Mouse (Mus musculus): ENCODE data around the gene Satb2. TPM values are rescaled to one million over a fixed set of nuclear protein-coding genes. Genes with fewer than 3 reads are reported as not detected.

Gene Satb2
- polyA plus RNA-seq, 1 experiment from 2014 or later, result 1.1 TPM

DNA sequence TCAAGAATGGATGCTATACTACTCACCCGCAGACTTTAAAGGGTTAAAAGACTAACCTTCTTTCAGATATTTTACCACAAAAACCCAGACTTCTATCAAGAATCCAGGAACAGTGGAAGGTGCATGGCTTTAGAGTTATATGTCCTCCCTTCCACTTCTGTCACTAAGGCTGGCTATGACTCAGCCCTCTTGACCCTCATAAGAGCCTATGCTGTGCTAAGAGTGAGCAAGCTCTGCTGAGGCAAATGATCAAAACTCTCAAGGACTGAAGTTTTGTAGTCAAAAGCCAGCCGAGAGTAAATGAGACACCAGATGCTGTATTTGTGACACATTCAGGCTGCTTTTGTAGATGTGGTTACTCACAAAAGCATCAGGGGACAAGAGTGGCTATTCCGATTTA is 81.8 kb downstream of the Satb2 start:
- Histone ChIP-seq H3K4me3 (ENCODE audit: low read depth, low read length) (no peak overlapping the region), H3K36me3 (ENCODE audit: control insufficient read depth, insufficient read depth, low read length) (no peaks in the 10 kb centered on the region), H3K9ac (replicated peaks; ENCODE audit: low read depth, low read length) (no peak overlapping the region), H3K4me2 (replicated peaks; ENCODE audit: low read depth, low read length) (no peak overlapping the region), H3K9me3 (ENCODE audit: control insufficient read depth, low read depth, low read length) (no peaks in the 10 kb centered on the region), H3K27ac (ENCODE audit: low read length) (no peak overlapping the region), H3K27me3 (ENCODE audit: control insufficient read depth, insufficient read depth, low read length) (no peaks in the 10 kb centered on the region), H3K4me1 (ENCODE audit: control insufficient read depth, insufficient read depth, low read length) (no peaks in the 10 kb centered on the region)
- ATAC-seq (ENCODE audit: insufficient number of reproducible peaks, insufficient read depth, low FRiP score, low read depth), result no peak
- WGBS, result 91% methylated on average over 3 of the region's 3 CpGs

DNA sequence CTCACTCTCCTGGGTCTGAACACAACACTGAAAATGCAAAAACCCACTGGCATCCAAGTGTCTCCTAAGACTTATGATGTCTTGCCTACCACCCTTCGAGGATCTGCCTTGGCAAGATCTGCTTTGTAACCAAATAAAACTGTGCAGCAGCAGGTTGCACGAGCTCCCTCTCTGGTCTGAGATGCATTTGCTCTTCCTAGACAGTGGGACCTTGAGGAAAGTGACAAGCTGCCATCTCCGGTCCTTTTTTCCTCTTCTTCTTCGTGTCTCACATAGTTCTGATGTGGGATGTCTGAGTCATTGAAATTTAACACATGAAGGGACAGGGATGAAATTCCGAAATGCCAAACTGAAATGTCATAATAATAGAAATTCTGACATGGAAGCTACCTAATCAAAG is 85.7 kb downstream of the Satb2 start:
- Histone ChIP-seq H3K4me3 (ENCODE audit: low read depth, low read length) (no peak overlapping the region), H3K36me3 (ENCODE audit: control insufficient read depth, insufficient read depth, low read length) (no peaks in the 10 kb centered on the region), H3K4me1 (ENCODE audit: control insufficient read depth, insufficient read depth, low read length) (no peaks in the 10 kb centered on the region), H3K4me2 (replicated peaks; ENCODE audit: low read depth, low read length) (no peak overlapping the region), H3K27me3 (ENCODE audit: control insufficient read depth, insufficient read depth, low read length) (no peaks in the 10 kb centered on the region), H3K9ac (replicated peaks; ENCODE audit: low read depth, low read length) (no peak overlapping the region), H3K27ac (ENCODE audit: low read length) (no peak overlapping the region), H3K9me3 (ENCODE audit: control insufficient read depth, low read depth, low read length) (no peaks in the 10 kb centered on the region)
- no peak for ATAC-seq (ENCODE audit: insufficient number of reproducible peaks, insufficient read depth, low FRiP score, low read depth)
- 82% methylated on average over 5 of the region's 5 CpGs for WGBS

DNA sequence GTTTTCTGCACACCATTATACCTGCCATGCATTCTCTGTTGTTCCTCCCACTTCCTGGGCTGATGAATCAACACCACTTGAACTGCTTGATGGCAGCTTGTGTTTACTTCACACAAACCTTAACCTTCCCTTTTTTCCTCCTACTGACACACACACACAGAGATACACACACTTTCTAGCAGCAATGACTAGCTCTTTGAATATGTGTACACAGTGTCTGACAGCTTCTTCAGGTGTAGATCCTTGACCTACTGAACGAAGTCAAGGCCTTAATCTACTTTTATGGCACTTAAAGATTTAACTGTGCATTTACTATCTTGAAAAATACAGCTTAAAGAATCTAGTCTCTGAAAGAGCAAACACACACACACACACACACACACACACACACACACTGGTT is 89.5 kb downstream of the Satb2 start:
- Histone ChIP-seq H3K4me1 (ENCODE audit: control insufficient read depth, insufficient read depth, low read length) (no peaks in the 10 kb centered on the region), H3K9ac (replicated peaks; ENCODE audit: low read depth, low read length) (no peak overlapping the region), H3K4me3 (ENCODE audit: low read depth, low read length) (no peak overlapping the region), H3K27me3 (ENCODE audit: control insufficient read depth, insufficient read depth, low read length) (no peaks in the 10 kb centered on the region), H3K36me3 (ENCODE audit: control insufficient read depth, insufficient read depth, low read length) (no peaks in the 10 kb centered on the region), H3K4me2 (replicated peaks; ENCODE audit: low read depth, low read length) (no peak overlapping the region), H3K9me3 (ENCODE audit: control insufficient read depth, low read depth, low read length) (no peaks in the 10 kb centered on the region), H3K27ac (ENCODE audit: low read length) (no peak overlapping the region)
- 59% methylated on average over 1 of the region's 1 CpGs for WGBS
- no peak for ATAC-seq (ENCODE audit: insufficient number of reproducible peaks, insufficient read depth, low FRiP score, low read depth)

DNA sequence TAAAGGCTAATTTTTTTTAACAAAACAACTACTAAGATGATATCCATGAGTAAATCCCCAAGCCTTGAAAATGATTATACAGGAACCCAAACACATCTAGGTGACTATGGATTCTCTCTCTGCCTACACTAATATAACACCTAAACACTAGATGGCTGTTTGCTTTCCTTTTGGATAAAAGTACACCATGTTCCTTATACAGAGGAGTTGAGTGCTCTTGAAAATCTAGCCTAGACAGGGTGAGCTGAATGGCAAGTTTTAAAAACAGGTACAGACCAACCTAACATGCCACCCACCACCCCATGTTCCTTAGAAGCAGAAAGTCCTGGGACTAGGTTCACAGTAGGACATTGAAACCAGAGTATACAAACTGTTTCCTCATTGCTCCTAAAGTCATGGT is 90.9 kb downstream of the Satb2 start:
- ATAC-seq (ENCODE audit: insufficient number of reproducible peaks, insufficient read depth, low FRiP score, low read depth), result no peak

DNA sequence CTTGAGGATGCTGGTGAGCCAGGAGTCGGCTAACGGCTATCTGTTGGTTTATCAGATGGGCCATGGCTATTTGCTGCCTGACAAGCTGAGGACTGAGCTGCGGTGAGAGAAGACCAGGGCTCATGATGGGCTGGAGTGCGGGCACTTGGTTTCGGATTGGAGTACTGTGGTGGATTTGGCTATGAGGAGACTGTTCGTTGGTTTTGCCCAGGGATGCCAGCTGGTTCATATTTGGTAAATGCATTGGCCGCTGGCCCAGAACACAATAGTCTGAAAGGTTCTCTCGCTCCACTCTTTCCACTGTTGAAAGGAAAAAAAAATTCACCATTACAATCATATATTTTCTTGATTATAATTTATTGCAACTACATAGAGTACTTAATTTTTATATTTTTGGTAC is 107.0 kb downstream of the Satb2 start:
- no peak for ATAC-seq (ENCODE audit: insufficient number of reproducible peaks, insufficient read depth, low FRiP score, low read depth)
- Histone ChIP-seq H3K4me3 (ENCODE audit: low read depth, low read length) (no peak overlapping the region), H3K4me2 (replicated peaks; ENCODE audit: low read depth, low read length) (no peak overlapping the region), H3K9me3 (ENCODE audit: control insufficient read depth, low read depth, low read length) (no peaks in the 10 kb centered on the region), H3K4me1 (ENCODE audit: control insufficient read depth, insufficient read depth, low read length) (no peaks in the 10 kb centered on the region), H3K27me3 (ENCODE audit: control insufficient read depth, insufficient read depth, low read length) (no peaks in the 10 kb centered on the region), H3K9ac (replicated peaks; ENCODE audit: low read depth, low read length) (no peak overlapping the region), H3K27ac (ENCODE audit: low read length) (no peak overlapping the region), H3K36me3 (ENCODE audit: control insufficient read depth, insufficient read depth, low read length) (no peaks in the 10 kb centered on the region; the same call in 1 of the 2 replicates)
- WGBS, result 91% methylated on average over 8 of the region's 8 CpGs

More for the DNA sequence above, 90.9 kb downstream of the Satb2 start:
- no peak overlapping the region for H3K4me3 ChIP-seq (ENCODE audit: low read depth, low read length)
- no peak overlapping the region for H3K27ac ChIP-seq (ENCODE audit: low read length)
- H3K9ac ChIP-seq (replicated peaks; ENCODE audit: low read depth, low read length), result no peak overlapping the region
- no peaks in the 10 kb centered on the region for H3K9me3 ChIP-seq (ENCODE audit: control insufficient read depth, low read depth, low read length)
- no peaks in the 10 kb centered on the region for H3K27me3 ChIP-seq (ENCODE audit: control insufficient read depth, insufficient read depth, low read length)
- no peak overlapping the region for H3K4me2 ChIP-seq (replicated peaks; ENCODE audit: low read depth, low read length)
- no peaks in the 10 kb centered on the region for H3K4me1 ChIP-seq (ENCODE audit: control insufficient read depth, insufficient read depth, low read length)
- no peaks in the 10 kb centered on the region for H3K36me3 ChIP-seq (ENCODE audit: control insufficient read depth, insufficient read depth, low read length)

DNA sequence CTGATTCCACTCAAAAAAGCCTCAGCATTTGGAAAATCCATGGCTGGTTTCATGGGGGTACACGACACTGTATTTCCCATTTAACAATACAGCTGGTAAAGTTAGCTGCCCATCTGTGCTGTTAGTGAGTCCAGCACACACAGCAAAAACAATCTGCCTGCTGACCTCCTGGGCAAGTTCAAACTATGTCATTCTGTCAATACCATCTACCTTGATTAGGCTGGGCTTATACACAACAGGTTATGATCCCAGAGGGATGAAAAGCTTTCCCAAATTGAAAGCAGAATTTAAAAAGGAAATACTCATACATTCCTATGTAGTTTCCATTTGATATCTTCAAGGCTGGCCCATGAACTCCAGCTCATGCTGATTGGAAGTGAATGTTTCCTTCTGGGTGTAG is 113.2 kb downstream of the Satb2 start:
- ATAC-seq (ENCODE audit: insufficient number of reproducible peaks, insufficient read depth, low FRiP score, low read depth), result no peak
- no peak overlapping the region for H3K4me2 ChIP-seq (replicated peaks; ENCODE audit: low read depth, low read length)
- H3K36me3 ChIP-seq (ENCODE audit: control insufficient read depth, insufficient read depth, low read length), result no peaks in the 10 kb centered on the region
- no peaks in the 10 kb centered on the region for H3K4me1 ChIP-seq (ENCODE audit: control insufficient read depth, insufficient read depth, low read length)
- no peak overlapping the region for H3K27ac ChIP-seq (ENCODE audit: low read length)
- no peak overlapping the region for H3K4me3 ChIP-seq (ENCODE audit: low read depth, low read length)
- no peaks in the 10 kb centered on the region for H3K27me3 ChIP-seq (ENCODE audit: control insufficient read depth, insufficient read depth, low read length)
- H3K9me3 ChIP-seq (ENCODE audit: control insufficient read depth, low read depth, low read length), result no peaks in the 10 kb centered on the region
- WGBS, result 80% methylated on average over 1 of the region's 1 CpGs
- H3K9ac ChIP-seq (replicated peaks; ENCODE audit: low read depth, low read length), result no peak overlapping the region

DNA sequence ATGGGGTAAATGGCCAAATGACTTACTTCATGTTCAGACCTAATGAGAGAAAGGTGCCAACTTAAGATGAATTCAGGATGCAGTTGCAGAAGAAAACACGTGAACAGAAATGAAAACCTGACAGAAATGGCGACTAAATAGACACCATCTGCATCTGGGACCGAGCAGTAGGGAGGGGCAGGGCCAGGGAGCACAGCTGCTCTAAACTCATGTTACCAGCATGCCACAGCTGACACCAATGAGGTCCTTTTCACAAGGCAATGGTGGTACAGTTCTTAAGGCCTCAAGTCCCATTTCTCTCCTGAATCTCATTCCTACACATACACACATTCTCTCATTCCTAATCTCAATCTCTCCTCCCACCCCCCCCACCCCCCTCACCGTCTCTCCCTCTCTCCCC is 115.7 kb downstream of the Satb2 start:
- H3K9me3 ChIP-seq (ENCODE audit: control insufficient read depth, low read depth, low read length), result no peaks in the 10 kb centered on the region
- H3K4me2 ChIP-seq (replicated peaks; ENCODE audit: low read depth, low read length), result no peak overlapping the region
- H3K27ac ChIP-seq (ENCODE audit: low read length), result no peak overlapping the region
- no peaks in the 10 kb centered on the region for H3K36me3 ChIP-seq (ENCODE audit: control insufficient read depth, insufficient read depth, low read length)
- no peak for ATAC-seq (ENCODE audit: insufficient number of reproducible peaks, insufficient read depth, low FRiP score, low read depth)
- no peak overlapping the region for H3K9ac ChIP-seq (replicated peaks; ENCODE audit: low read depth, low read length)
- no peak overlapping the region for H3K4me3 ChIP-seq (ENCODE audit: low read depth, low read length)
- 72% methylated on average over 4 of the region's 4 CpGs for WGBS
- H3K27me3 ChIP-seq (ENCODE audit: control insufficient read depth, insufficient read depth, low read length), result no peaks in the 10 kb centered on the region
- no peaks in the 10 kb centered on the region for H3K4me1 ChIP-seq (ENCODE audit: control insufficient read depth, insufficient read depth, low read length)

DNA sequence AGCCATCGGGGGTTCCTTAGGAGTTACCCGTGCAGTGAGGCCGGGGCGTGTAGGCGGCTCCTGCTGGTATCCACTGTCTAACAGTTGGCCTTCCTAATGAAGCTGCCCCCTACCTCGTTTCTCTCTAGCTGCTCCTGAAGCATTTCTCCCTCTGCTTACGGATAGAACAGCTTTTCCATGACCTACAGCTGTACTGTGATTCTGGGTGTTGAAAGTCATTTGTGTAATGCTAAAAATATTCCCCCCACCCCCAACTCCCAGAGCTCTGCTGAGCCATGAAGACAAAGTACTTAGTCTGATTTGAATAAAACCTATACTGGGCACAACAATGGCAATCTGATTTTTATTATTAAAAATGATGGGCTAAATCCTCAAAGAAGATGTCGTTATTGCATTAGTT is 121.2 kb downstream of the Satb2 start:
- no peak for ATAC-seq (ENCODE audit: insufficient number of reproducible peaks, insufficient read depth, low FRiP score, low read depth)
- no peaks in the 10 kb centered on the region for H3K4me1 ChIP-seq (ENCODE audit: control insufficient read depth, insufficient read depth, low read length)
- WGBS, result 72% methylated on average over 8 of the region's 8 CpGs
- no peak overlapping the region for H3K4me3 ChIP-seq (ENCODE audit: low read depth, low read length)
- no peak overlapping the region for H3K27ac ChIP-seq (ENCODE audit: low read length)
- no peak overlapping the region for H3K4me2 ChIP-seq (replicated peaks; ENCODE audit: low read depth, low read length)
- no peaks in the 10 kb centered on the region for H3K27me3 ChIP-seq (ENCODE audit: control insufficient read depth, insufficient read depth, low read length)
- no peaks in the 10 kb centered on the region for H3K36me3 ChIP-seq (ENCODE audit: control insufficient read depth, insufficient read depth, low read length)
- no peaks in the 10 kb centered on the region for H3K9me3 ChIP-seq (ENCODE audit: control insufficient read depth, low read depth, low read length)
- H3K9ac ChIP-seq (replicated peaks; ENCODE audit: low read depth, low read length), result no peak overlapping the region

DNA sequence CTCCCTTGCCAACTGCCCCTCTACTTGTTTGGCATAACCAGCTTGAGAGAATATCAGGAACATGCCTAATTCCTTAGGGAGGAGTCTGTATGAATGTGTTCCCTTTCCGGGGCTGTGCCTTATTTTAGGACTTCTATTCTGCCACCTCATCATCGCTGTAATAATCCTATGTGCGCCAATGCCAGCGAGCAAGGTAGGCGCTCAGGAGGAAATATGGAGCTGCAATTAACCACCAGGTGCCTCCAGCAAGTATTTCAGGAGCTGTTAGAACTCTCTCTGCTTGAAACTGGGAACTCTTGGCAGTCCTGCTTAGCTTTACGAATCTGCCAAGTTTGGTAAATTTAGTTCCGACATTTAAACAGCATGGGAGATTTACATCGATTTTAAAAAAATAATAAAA is 128.0 kb downstream of the Satb2 start:
- Histone ChIP-seq H3K27ac (ENCODE audit: low read length) (no peak overlapping the region), H3K36me3 (ENCODE audit: control insufficient read depth, insufficient read depth, low read length) (no peaks in the 10 kb centered on the region), H3K27me3 (ENCODE audit: control insufficient read depth, insufficient read depth, low read length) (no peaks in the 10 kb centered on the region), H3K4me1 (ENCODE audit: control insufficient read depth, insufficient read depth, low read length) (no peaks in the 10 kb centered on the region), H3K9me3 (ENCODE audit: control insufficient read depth, low read depth, low read length) (no peaks in the 10 kb centered on the region), H3K4me3 (ENCODE audit: low read depth, low read length) (no peak overlapping the region), H3K4me2 (replicated peaks; ENCODE audit: low read depth, low read length) (no peak overlapping the region), H3K9ac (replicated peaks; ENCODE audit: low read depth, low read length) (no peak overlapping the region)
- no peak for ATAC-seq (ENCODE audit: insufficient number of reproducible peaks, insufficient read depth, low FRiP score, low read depth)
- WGBS, result 91% methylated on average over 8 of the region's 8 CpGs

Data from stomach, embryonic 14.5 days (tissue).